In the genomic region with DNA sequence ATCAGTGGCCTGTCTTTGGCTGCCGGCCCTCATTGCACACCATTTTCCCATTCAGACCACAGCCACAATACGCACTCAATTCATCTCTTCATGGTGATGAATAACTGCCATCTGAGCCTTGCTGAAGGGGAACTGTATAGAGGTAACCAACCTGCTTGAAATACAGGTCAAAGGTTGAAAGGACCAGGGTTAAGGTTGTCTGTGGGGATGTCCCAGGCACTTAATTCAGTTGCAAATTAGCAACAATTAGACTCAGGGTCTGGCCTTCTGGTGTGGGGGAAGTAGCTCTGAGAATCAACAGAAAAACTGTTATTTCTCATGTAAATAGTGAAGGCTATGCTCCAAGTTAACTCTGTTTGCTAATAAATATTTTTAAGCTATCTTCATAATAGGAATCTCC, we compare ENCODE assay signal across 22 mouse cellular contexts.
"Had no signal": no experiment of that assay in that cellular context is flagged by ENCODE, and none has a peak within 500 bp of the region (broad histone marks: within the 10 kb centered on the region; RNA-seq: fewer than 3 reads in every experiment).

No protein-coding gene starts in this region.

- H3K4me1 ChIP-seq: heart, embryonic 10.5 days; heart, embryonic 12.5 days; hindbrain, embryonic 10.5 days; hindbrain, embryonic 12.5 days; intestine, embryonic 15.5 days; limb, embryonic 10.5 days; limb, embryonic 12.5 days had no signal

- H3K9ac ChIP-seq: heart, embryonic 12.5 days; hindbrain, embryonic 12.5 days; hindbrain, embryonic 14.5 days; intestine, embryonic 15.5 days; limb, embryonic 12.5 days; liver, embryonic 14.5 days had no signal

- H3K36me3 ChIP-seq: heart, embryonic 10.5 days; heart, embryonic 12.5 days; hindbrain, embryonic 10.5 days; hindbrain, embryonic 12.5 days; intestine, embryonic 15.5 days; limb, embryonic 10.5 days; limb, embryonic 12.5 days had no signal

- DNase-seq: gastrocnemius, postnatal 14 days; gastrocnemius, postnatal 36 days; heart, adult 11 months; heart, postnatal 10 days; heart, postnatal 4 days; kidney, adult 18-20 months; kidney, adult 8-10 months; kidney, postnatal 10 days; kidney, postnatal 25 days; kidney, postnatal 4 days; liver had no signal

- H3K4me3 ChIP-seq: heart, embryonic 10.5 days; heart, embryonic 12.5 days; hindbrain, embryonic 10.5 days; hindbrain, embryonic 12.5 days; intestine, embryonic 15.5 days; layer of hippocampus, adult 2 months; left cerebral cortex, adult 2 months; limb, embryonic 10.5 days; limb, embryonic 12.5 days had no signal

- H3K27me3 ChIP-seq: heart, embryonic 12.5 days; hindbrain, embryonic 12.5 days; intestine, embryonic 15.5 days; limb, embryonic 12.5 days had no signal

- H3K9me3 ChIP-seq: heart, embryonic 10.5 days; heart, embryonic 12.5 days; hindbrain, embryonic 10.5 days; hindbrain, embryonic 12.5 days; intestine, embryonic 15.5 days; limb, embryonic 10.5 days; limb, embryonic 12.5 days had no signal

- H3K27ac ChIP-seq: heart, embryonic 10.5 days; hindbrain, embryonic 10.5 days; hindbrain, embryonic 12.5 days; hindbrain, embryonic 14.5 days; intestine, embryonic 15.5 days; layer of hippocampus, adult 2 months; left cerebral cortex, adult 2 months; limb, embryonic 10.5 days; limb, embryonic 12.5 days; liver, embryonic 14.5 days had no signal
